Mouse (Mus musculus): ENCODE data around the gene Nek10. TPM values are rescaled to one million over a fixed set of nuclear protein-coding genes. Genes with fewer than 3 reads are reported as not detected.
"Not testable (repeated sequence)": the region's sequence is repeated elsewhere in the genome, so short reads cannot be mapped to it uniquely, and the experiment has no call there.

The Nek10 gene
- total RNA-seq, 2 experiments from 2014 or later, result 0.10 to 0.13 TPM

DNA sequence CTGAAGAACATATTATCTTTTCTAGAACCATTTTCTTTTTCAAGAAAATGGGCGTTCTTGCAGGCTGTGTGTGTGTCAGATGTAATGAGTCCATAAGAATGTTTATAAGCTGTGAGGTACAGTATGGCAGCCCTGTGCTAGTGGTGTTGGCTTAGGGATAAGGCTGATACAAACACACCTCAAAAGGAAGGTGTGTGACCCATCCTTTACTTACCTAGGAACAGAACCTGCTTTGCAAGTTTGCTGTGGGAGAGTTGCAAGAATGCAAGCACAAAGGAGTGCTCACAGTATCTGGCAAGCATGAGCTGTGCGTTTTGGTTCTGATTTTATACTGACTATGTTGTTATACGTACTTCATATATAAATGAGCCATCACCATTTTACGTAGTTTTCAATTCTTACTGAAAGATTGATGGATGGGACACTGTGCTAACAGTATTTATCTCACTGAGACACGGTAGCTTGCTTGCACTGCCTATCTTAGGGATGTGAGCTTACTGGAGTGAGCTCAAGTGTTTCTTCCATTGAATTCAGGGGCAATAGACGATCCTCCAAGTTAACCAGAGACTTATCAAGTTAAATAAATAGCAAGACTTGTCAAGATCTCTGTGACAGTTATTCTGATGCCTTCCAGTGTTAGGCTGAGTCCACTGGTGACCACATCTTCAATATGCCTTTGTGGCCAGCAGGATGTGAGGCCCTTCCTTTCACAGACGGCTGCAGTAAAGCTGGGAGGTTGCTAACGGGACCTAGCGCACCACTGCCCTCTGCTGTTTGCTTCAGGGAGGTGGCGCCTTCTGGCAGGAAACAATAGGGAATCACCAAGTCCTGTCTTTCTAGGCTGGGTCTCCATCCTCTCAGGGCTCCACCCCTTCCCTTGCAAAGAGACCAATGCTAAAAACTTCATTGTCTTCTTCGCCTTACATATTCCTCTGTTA lies 181.8 kb downstream of the Nek10 start:
- DNase-seq, result peak; percentile 65 to 73

DNA sequence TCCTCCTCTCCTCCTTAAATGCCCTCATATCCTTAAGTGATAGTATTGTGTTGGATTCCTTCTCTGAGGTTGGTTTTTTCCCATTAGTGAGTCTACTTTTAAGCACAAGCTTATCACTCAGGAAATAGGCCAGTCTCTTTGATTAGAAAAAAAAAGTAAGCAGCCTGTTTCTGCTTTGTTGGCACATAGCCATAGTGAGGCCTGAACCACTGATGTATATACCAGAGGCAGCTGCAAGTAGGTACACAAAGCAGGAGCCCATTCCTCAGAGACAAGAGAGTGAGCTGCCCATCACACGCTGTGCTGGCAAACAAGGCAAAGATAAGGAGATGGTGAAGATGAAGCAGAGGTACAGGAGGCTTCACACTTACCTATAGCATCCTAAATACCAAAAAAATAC lies 184.2 kb downstream of the Nek10 start:
- DNase-seq, result no peak

DNA sequence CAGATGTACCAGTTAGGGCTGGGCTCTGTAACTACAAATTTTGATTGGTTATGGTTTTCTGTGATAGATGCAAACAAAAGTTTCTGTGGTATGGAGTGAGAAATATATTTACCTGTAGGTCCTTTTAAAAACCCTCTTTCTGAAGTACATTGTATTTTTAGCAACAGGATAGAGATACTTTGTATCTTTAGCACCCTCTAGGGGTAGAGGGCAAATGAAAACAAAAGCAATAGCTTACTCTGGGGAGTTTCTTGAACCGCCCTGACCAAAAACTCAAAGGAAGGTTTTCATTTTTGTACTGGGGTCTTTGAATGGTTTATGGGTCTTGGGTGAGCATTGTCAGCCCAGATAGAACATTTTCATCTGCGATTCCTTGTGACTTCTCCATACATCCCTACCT lies 188.4 kb downstream of the Nek10 start:
- no peak for DNase-seq

DNA sequence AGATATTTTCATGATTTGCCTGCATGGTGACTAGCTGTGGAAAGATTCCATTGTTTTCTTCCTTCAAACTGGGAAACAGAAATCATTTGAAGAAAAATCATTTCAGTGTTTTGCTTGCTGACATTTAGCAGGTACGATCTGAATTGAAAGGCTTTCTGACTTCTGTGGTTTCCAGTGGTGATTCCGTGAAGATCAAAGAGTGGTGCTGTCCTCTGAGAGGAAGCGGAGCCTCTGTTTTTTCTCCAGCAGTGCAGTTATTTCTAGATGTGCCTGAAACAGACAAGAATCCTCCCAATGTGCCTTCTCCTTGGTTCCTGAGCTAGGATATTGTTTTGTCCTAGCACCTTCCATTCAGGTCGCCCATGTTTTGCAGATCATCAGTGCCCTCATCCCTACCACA lies 208.2 kb downstream of the Nek10 start:
- DNase-seq, result peak in 1 of 2 experiments; percentile 8

DNA sequence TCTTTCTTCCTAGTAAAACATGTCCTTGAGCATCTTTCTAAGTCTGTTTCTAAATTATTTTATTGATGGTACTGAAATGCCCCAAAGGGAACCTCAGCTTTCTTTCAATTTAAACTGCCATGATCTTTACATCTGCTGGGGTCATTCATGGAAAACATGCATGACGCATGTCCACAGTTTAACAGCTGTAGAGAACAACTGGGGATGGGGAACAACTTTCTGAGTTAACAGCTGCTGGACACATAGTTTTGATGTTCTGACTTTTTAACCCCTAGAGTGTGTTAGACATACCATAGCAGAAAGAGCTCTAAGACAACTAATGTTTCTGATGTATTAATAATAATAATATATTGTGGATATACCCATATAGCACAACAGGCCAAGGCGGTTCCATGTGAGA lies 211.6 kb downstream of the Nek10 start:
- DNase-seq, result no peak

DNA sequence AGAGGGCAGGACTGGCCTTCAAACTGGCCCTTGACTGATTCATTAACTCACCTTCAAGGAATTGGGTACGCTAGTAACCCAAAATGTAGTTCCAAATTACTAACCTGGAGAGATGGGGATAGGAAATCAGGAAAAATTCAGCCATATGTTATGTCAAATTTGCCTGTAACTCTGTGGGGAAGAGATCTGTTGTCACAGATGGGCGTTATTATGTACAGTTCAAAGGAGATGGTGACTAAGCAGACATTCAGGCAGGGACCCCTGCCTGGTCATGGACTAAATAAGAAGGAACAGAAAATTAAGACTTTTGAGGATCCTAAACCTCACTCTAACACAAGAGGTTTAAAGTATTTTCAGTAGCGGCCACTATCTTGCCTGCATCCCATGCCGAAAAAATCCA lies 227.4 kb downstream of the Nek10 start:
- DNase-seq, result not testable (repeated sequence)

DNA sequence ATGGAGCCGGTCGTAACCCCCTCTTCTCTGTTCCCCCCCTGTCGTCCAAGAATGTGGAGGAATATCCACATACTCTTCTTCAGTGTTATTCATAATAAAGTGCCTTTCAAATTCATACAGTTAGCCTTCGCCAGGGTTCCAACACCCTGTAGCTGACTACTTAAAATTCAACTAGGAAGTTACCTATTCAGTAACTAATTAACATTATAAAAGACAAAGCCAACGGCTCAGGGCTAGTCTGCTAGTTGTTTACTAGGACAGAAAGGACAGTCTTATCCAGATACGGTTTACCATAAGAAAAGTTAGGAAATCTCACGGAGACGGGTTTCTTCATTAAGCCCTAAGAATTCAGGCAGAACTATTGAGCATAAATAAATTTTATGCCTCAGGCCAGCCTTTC lies 231.4 kb downstream of the Nek10 start:
- DNase-seq, result not testable (repeated sequence)

DNA sequence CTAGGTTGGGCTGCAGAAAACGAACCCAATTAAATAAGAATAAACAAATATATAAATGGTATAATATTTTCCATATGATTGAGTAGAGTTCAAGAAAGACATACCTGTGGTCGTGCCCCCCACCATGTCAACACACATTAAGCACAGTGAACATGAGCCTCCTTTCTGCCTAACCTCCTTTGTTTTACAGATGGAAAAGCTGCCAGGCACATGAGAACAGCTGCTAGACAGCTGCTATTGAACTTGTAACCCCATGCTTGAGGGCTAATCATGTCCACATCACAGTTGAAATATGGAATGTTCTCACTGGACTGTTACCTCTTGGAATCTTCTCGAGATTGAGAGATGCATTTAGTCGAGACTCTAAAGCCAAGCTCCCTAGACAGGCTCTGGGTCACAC lies 245.0 kb downstream of the Nek10 start:
- no peak for DNase-seq

DNA sequence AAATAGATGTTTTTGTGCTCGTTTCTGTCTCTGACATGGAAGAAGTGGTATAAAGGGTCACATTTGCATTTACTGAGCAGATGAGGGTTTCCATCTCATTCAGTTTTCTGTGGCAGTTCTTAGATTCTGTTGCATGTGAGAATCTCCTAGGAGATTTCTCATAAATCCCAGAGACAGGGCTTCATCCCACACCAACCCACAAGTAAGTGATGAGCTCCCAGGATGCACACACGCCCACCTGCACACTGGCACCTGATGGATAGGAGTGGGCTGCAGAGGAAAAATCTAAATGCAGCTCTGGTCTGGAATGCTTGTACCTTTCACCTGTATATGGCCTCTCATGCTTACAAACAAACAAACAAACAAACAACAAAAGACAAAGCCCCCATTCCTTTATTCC lies 258.3 kb downstream of the Nek10 start:
- DNase-seq, result no peak

Other genes starting within 250 kb of the Nek10 start
- gene Slc4a7, start 101.1 kb upstream of the Nek10 start, total RNA-seq (2021), result 10 to 100 TPM; 20.0 to 34.6 TPM